Mouse (Mus musculus): ENCODE measurements around the gene Zfp94.
A peak's percentile ranks its signal among the peaks of the same experiment; 100 is the strongest.

Gene Zfp94

GRCm38 (mm10) chr7:24271191-24271590, 45.3 kb downstream of the Zfp94 start:
- DNase-seq: no peak

GRCm38 (mm10) chr7:24270288-24270672, 46.2 kb downstream of the Zfp94 start, which contains the start of gene Zfp93:
Zfp93 (plus strand) TSS chr7:24270420.
- peak; percentile 70 for DNase-seq

- DNase-seq: no peak
These were observed 46.7 kb downstream of the Zfp94 start for GRCm38 (mm10) chr7:24269667-24270287.

- DNase-seq: no peak
These were observed 47.2 kb downstream of the Zfp94 start for GRCm38 (mm10) chr7:24269256-24269655.

GRCm38 (mm10) chr7:24268176-24269155, 48.0 kb downstream of the Zfp94 start:
- no peak for DNase-seq

- DNase-seq: no peak
These were observed 56.5 kb downstream of the Zfp94 start for GRCm38 (mm10) chr7:24260000-24260312.

GRCm38 (mm10) chr7:24259306-24259999, 57.0 kb downstream of the Zfp94 start:
- DNase-seq: no peak

GRCm38 (mm10) chr7:24254633-24255474, 61.6 kb downstream of the Zfp94 start, which contains the start of gene Zfp108:
Zfp108 (plus strand) TSS chr7:24254794.
- peak; percentile 81 for DNase-seq

- DNase-seq: no peak
These were observed 62.5 kb downstream of the Zfp94 start for GRCm38 (mm10) chr7:24253779-24254615.
